Mouse (Mus musculus) cerebellum, adult 2 months (tissue): ENCODE measurements at regions not wholly inside any gene's neighbourhood (a gene's known extent, or its start where the extent isn't known, plus 50 kb on each side); places are given as distances from the start of the nearest gene placed in this dataset.

ENCODE experiments used
- CTCF ChIP-seq: fragments of 200-500 bp; IDR thresholded peaks from 2 replicates; pipeline ENCODE4 v1.5.1; 2011; ENCODE audit warnings: low read depth, mild to moderate bottlenecking, control low read depth, low read length, moderate library complexity, borderline replicate concordance; ENCODE audit not compliant: insufficient read depth
- POLR2A ChIP-seq: fragments of 200-500 bp; IDR thresholded peaks from 2 replicates; pipeline ENCODE4 v1.6.1; 2011; ENCODE audit warnings: low read length, control low read depth, borderline replicate concordance; ENCODE audit not compliant: insufficient read depth

DNA sequence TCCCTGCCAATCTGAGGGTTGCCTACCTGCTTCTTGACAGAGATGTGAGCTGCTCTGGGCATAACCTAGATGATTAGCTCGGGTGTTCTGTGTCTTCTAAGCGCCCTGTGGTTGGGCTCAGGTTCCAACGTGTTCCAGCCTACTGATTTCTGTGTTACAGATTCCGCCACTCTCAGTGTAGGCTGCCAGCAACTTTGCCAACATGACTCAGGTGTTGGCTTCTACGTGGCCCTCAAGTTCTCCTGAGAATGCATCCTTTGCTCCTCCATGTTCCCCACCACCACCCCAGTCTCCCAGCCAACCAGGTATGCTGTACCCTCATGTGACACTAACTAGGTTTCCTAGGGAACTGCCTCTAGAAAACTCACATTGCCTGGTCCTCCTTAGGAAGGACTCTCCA lies 179.7 kb upstream of the Cadm1 start:
- no peak for TF ChIP-seq CTCF
- no peak for TF ChIP-seq POLR2A
